Mouse (Mus musculus) spleen, adult 2 months (tissue): Measurements from ENCODE around the gene Ptpa. TPM values are rescaled to one million over a fixed set of nuclear protein-coding genes. Genes with fewer than 3 reads are reported as not detected.

ENCODE experiments used
- DNase-seq, 2 experiments: peaks; one replicate each; pipeline versions ENCODE4 v3.0.0 to v3.0.0-alpha.2; 2012 to 2021; ENCODE audit warnings: low spot score in 2 of 2, low read depth in 1 of 2
- H3K27ac ChIP-seq: fragments of 200-500 bp; 2 replicates; pipeline ENCODE4 v1.5.1; 2012; ENCODE audit warnings: low read length, inconsistent platforms; ENCODE audit not compliant: insufficient read depth
- H3K27me3 ChIP-seq: fragments of 200-500 bp; 2 replicates; pipeline ENCODE4 v1.6.1; 2012; ENCODE audit warnings: mild to moderate bottlenecking, moderate library complexity, low read length, inconsistent platforms; ENCODE audit not compliant: control insufficient read depth, insufficient read depth
- H3K36me3 ChIP-seq: fragments of 200-500 bp; 2 replicates; pipeline ENCODE4 v1.6.1; 2012; ENCODE audit warnings: mild to moderate bottlenecking, low read length, inconsistent platforms; ENCODE audit not compliant: control insufficient read depth, insufficient read depth
- H3K4me1 ChIP-seq: fragments of 200-500 bp; 2 replicates; pipeline ENCODE4 v1.6.1; 2011; ENCODE audit warnings: inconsistent platforms; ENCODE audit not compliant: control insufficient read depth, insufficient read depth, insufficient read length
- H3K4me3 ChIP-seq: fragments of 200-500 bp; 2 replicates; pipeline ENCODE4 v1.5.1; 2011; ENCODE audit warnings: mild to moderate bottlenecking, inconsistent platforms; ENCODE audit not compliant: insufficient read depth, insufficient read length; ENCODE audit errors: extremely low read depth
- CTCF ChIP-seq: fragments of 200-500 bp; IDR thresholded peaks from 2 replicates; pipeline ENCODE4 v1.5.1; 2011; ENCODE audit warnings: mild to moderate bottlenecking, inconsistent platforms; ENCODE audit not compliant: insufficient read depth, insufficient read length, insufficient replicate concordance; ENCODE audit errors: extremely low read depth
- POLR2A ChIP-seq: fragments of 200-500 bp; IDR thresholded peaks from 2 replicates; pipeline ENCODE4 v1.6.1; 2011; ENCODE audit warnings: low read depth, low read length, inconsistent platforms
- WGBS: fragments of 180-500 bp; shearing (Covaris S2); methylation state at CpG from one replicate; pipeline ENCODE4 v1.1.7; 2018; 5-methylcytosine and 5-hydroxymethylcytosine counted together
- polyA plus RNA-seq: library from polyadenylated mRNA; depleted of rRNA; stranded (reverse); fragments of >200 nt; gene quantifications from 2 replicates; pipeline ENCODE4 v1.2.3, GENCODE M21; 2012; rRNA removed

Ptpa gene
- polyA plus RNA-seq, 1 experiment = 136 TPM

GRCm38 (mm10) chr2:30487597-30487996 lies 71.8 kb downstream of the Ptpa start:
- Histone ChIP-seq H3K27ac (no peak overlapping the region), H3K36me3 (no peaks in the 10 kb centered on the region), H3K4me3 (no peak overlapping the region), H3K4me1 (no peaks in the 10 kb centered on the region), H3K27me3 (no peaks in the 10 kb centered on the region)
- TF ChIP-seq POLR2A (no peak), CTCF (no peak)
- 11% methylated on average over 7 of the region's 7 CpGs for WGBS
- DNase-seq = no peak

GRCm38 (mm10) chr2:30490384-30490783 lies 74.5 kb downstream of the Ptpa start:
- 48% methylated on average over 2 of the region's 2 CpGs for WGBS
- no peak overlapping the region for H3K4me3 ChIP-seq
- TF ChIP-seq CTCF = no peak
- DNase-seq = no peak
- H3K27me3 ChIP-seq = no peaks in the 10 kb centered on the region
- H3K36me3 ChIP-seq = no peaks in the 10 kb centered on the region
- H3K27ac ChIP-seq = no peak overlapping the region
- no peaks in the 10 kb centered on the region for H3K4me1 ChIP-seq

- Histone ChIP-seq H3K27ac (no peak overlapping the region), H3K27me3 (no peaks in the 10 kb centered on the region), H3K36me3 (no peaks in the 10 kb centered on the region), H3K4me3 (no peak overlapping the region), H3K4me1 (peaks cover 3% of the 10 kb centered on the region; the same call in 1 of the 2 replicates)
- DNase-seq = no peak
- TF ChIP-seq POLR2A = no peak
- no peak for TF ChIP-seq CTCF
- 83% methylated on average over 8 of the region's 8 CpGs for WGBS
These were observed 79.4 kb downstream of the Ptpa start for GRCm38 (mm10) chr2:30495000-30495908.

- H3K4me3 ChIP-seq = peak overlapping the region; percentile 38; the same call in 1 of the 2 replicates
- TF ChIP-seq CTCF = no peak
- no peak for TF ChIP-seq POLR2A
- WGBS = 35% methylated on average over 22 of the region's 22 CpGs
- H3K4me1 ChIP-seq = peaks cover 3% of the 10 kb centered on the region; the same call in 1 of the 2 replicates
- DNase-seq = peak; percentile 42 to 53
- no peak overlapping the region for H3K27ac ChIP-seq
- H3K36me3 ChIP-seq = no peaks in the 10 kb centered on the region
- H3K27me3 ChIP-seq = no peaks in the 10 kb centered on the region
These were observed 80.3 kb downstream of the Ptpa start for GRCm38 (mm10) chr2:30495909-30496861.

Other genes with a start within 250 kb of the Ptpa start
- gene Endog, start 244.5 kb upstream of the Ptpa start, polyA plus RNA-seq = 19.4 and 33.0 TPM in 2 replicates
- gene Spout1, start 237.6 kb upstream of the Ptpa start, polyA plus RNA-seq = 19.1 and 23.3 TPM in 2 replicates
- gene Kyat1, start 210.2 kb upstream of the Ptpa start, polyA plus RNA-seq = 9.7 and 11.5 TPM in 2 replicates
- 22.1 and 25.6 TPM in 2 replicates for gene Lrrc8a, start 178.3 kb upstream of the Ptpa start, polyA plus RNA-seq
- gene Gm28035, start 175.5 kb upstream of the Ptpa start, polyA plus RNA-seq = 6.0 and 9.6 TPM in 2 replicates
- gene Phyhd1, start 149.8 kb upstream of the Ptpa start, polyA plus RNA-seq = 18.1 and 24.1 TPM in 2 replicates
- gene Gm28038, start 135.0 kb upstream of the Ptpa start, polyA plus RNA-seq = not detected in 2 replicates
- gene Dolk, start 129.7 kb upstream of the Ptpa start, polyA plus RNA-seq = 11.0 and 11.6 TPM in 2 replicates
- gene Nup188, start 129.6 kb upstream of the Ptpa start, polyA plus RNA-seq = 32.4 and 45.2 TPM in 2 replicates
- 92.3 and 114 TPM in 2 replicates for gene Sh3glb2, start 56.7 kb upstream of the Ptpa start, polyA plus RNA-seq
- 11.1 and 11.7 TPM in 2 replicates for gene Miga2, start 51.8 kb upstream of the Ptpa start, polyA plus RNA-seq
- 31.9 and 48.2 TPM in 2 replicates for gene Dolpp1, start 23.8 kb upstream of the Ptpa start, polyA plus RNA-seq
- 53.9 and 55.2 TPM in 2 replicates for gene Crat, start 226 bp upstream of the Ptpa start, polyA plus RNA-seq
- gene Ier5l, start 58.2 kb downstream of the Ptpa start, polyA plus RNA-seq = 4.7 and 9.1 TPM in 2 replicates
- 0.85 and 1.5 TPM in 2 replicates for gene Cstad, start 179.0 kb downstream of the Ptpa start, polyA plus RNA-seq